Mouse (Mus musculus) kidney, postnatal 0 days (tissue): Measurements from ENCODE around the gene Mdh1. TPM values are rescaled to one million over a fixed set of nuclear protein-coding genes. Genes with fewer than 3 reads are reported as not detected.

Experiments
- microRNA-seq: library from miRNA; unstranded; fragments of <30 nt; microRNA quantifications from one replicate; pipeline ENCODE4, GENCODE M21; 2016
- polyA plus RNA-seq: library from polyadenylated mRNA; unstranded; fragments of >200 nt; fragmentation: Nextera tagmentation; extraction: Ambion mirVana; gene quantifications from 2 replicates; pipeline ENCODE4 v1.2.1, GENCODE M21; 2015

The Mdh1 gene
- polyA plus RNA-seq, 1 experiment from 2014 or later: 1,098 TPM

Small RNA genes lying within 50 kb of the gene (microRNA-seq; reads per million reads assigned to microRNA genes)
- gene Gm22990: not detected

Other genes with a start within 250 kb of the Mdh1 start
- gene Ugp2, start 201.2 kb downstream of the Mdh1 start, polyA plus RNA-seq: 90.1 and 97.4 TPM in 2 replicates
- 6.7 and 7.0 TPM in 2 replicates for gene Wdpcp, start 132 bp downstream of the Mdh1 start, polyA plus RNA-seq